Mouse (Mus musculus): ENCODE data around the gene Kdm1a. TPM values are rescaled to one million over a fixed set of nuclear protein-coding genes. Genes with fewer than 3 reads are reported as not detected.

Kdm1a gene
- polyA plus RNA-seq, 1 experiment from 2014 or later, result 58.8 TPM

DNA sequence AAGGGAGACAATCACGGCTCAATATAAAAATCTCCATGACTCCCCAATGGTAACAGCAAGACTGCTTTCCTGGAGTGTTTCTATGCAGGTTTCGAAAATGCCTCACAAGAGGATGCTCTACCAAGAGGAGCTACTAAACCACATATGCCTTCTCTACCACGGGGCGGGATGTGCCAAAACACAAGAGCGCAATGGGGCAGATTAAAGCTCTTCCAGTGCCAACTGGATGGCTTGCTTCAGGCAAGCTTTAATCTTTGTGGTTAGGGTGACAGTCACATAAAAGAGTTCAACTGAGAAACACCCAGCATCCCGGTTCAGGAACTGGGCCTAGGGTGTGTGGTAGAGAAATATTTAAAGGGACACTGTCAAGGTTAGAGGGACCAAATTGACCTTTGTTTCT lies 39.8 kb downstream of the Kdm1a start:
- DNase-seq (no peak), ATAC-seq (ENCODE audit: insufficient read depth) (no peak)
- 84% methylated on average over 6 of the region's 6 CpGs for WGBS
- Histone ChIP-seq H3K4me3 (ENCODE audit: low read depth, low read length) (no peak overlapping the region), H3K27me3 (ENCODE audit: insufficient read depth, low read length) (no peaks in the 10 kb centered on the region), H3K27ac (ENCODE audit: low read depth) (no peak overlapping the region), H3K4me1 (ENCODE audit: insufficient read depth) (no peaks in the 10 kb centered on the region), H3K9me3 (ENCODE audit: low read depth, low read length) (no peaks in the 10 kb centered on the region), H3K4me2 (no peak overlapping the region), H3K36me3 (ENCODE audit: insufficient read depth) (peaks cover 84% of the 10 kb centered on the region), H3K9ac (no peak overlapping the region)
- TF ChIP-seq CTCF (IDR thresholded peaks at IDR 0.05; ENCODE audit: low read depth), result no peak

- no peaks in the 10 kb centered on the region for H3K27me3 ChIP-seq (ENCODE audit: insufficient read depth, low read length)
- WGBS, result 67% methylated on average over 8 of the region's 8 CpGs
- no peak overlapping the region for H3K4me3 ChIP-seq (ENCODE audit: low read depth, low read length)
- H3K4me1 ChIP-seq (ENCODE audit: insufficient read depth), result no peaks in the 10 kb centered on the region
- TF ChIP-seq CTCF (IDR thresholded peaks at IDR 0.05; ENCODE audit: low read depth), result no peak
- no peaks in the 10 kb centered on the region for H3K9me3 ChIP-seq (ENCODE audit: low read depth, low read length)
- ATAC-seq (ENCODE audit: insufficient read depth), result no peak
- peaks cover 85% of the 10 kb centered on the region for H3K36me3 ChIP-seq (ENCODE audit: insufficient read depth)
- no peak overlapping the region for H3K4me2 ChIP-seq
- no peak overlapping the region for H3K9ac ChIP-seq
- 0 out of 2 replicates have a peak overlapping the region, but pooled peaks have one; percentile 38 for H3K27ac ChIP-seq (ENCODE audit: low read depth)
- DNase-seq, result peak; percentile 80
Measured at GRCm38 (mm10) chr4:136560270-136560991, 42.1 kb downstream of the Kdm1a start.

GRCm38 (mm10) chr4:136559690-136560089 lies 42.8 kb downstream of the Kdm1a start:
- Histone ChIP-seq H3K9me3 (ENCODE audit: low read depth, low read length) (no peaks in the 10 kb centered on the region), H3K4me2 (no peak overlapping the region), H3K4me1 (ENCODE audit: insufficient read depth) (no peaks in the 10 kb centered on the region), H3K4me3 (ENCODE audit: low read depth, low read length) (no peak overlapping the region), H3K9ac (no peak overlapping the region), H3K27ac (ENCODE audit: low read depth) (no peak overlapping the region), H3K36me3 (ENCODE audit: insufficient read depth) (peaks cover 84% of the 10 kb centered on the region), H3K27me3 (ENCODE audit: insufficient read depth, low read length) (no peaks in the 10 kb centered on the region)
- DNase-seq (no peak), ATAC-seq (ENCODE audit: insufficient read depth) (no peak)
- TF ChIP-seq CTCF (IDR thresholded peaks at IDR 0.05; ENCODE audit: low read depth), result no peak
- WGBS, result 80% methylated on average over 2 of the region's 2 CpGs

DNA sequence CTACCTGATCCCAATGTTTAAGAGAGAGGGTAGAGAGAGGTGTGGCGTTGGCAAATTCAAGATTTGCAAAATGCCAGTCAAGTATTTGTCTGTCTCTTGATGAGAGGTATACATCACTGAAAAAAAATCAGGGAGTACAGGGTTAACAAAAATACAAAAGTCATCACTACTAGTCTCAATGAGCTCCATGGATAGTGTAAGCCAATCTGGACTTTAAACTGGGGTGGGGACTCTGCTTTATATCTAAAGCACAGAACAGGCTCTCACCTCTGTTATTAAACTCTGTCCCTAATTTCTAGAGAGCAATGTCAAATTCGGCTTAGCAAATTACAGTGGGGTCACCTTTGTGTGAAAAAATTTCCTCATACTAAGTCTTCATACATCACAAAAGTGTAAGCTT lies 44.9 kb downstream of the Kdm1a start:
- Histone ChIP-seq H3K36me3 (ENCODE audit: insufficient read depth) (peaks cover 86% of the 10 kb centered on the region), H3K4me1 (ENCODE audit: insufficient read depth) (no peaks in the 10 kb centered on the region), H3K4me2 (no peak overlapping the region), H3K9ac (no peak overlapping the region), H3K9me3 (ENCODE audit: low read depth, low read length) (no peaks in the 10 kb centered on the region), H3K27ac (ENCODE audit: low read depth) (no peak overlapping the region), H3K4me3 (ENCODE audit: low read depth, low read length) (no peak overlapping the region), H3K27me3 (ENCODE audit: insufficient read depth, low read length) (no peaks in the 10 kb centered on the region)
- no peak for TF ChIP-seq CTCF (IDR thresholded peaks at IDR 0.05; ENCODE audit: low read depth)
- 80% methylated on average over 2 of the region's 2 CpGs for WGBS
- DNase-seq (no peak), ATAC-seq (ENCODE audit: insufficient read depth) (no peak)

- Histone ChIP-seq H3K4me3 (ENCODE audit: low read depth, low read length) (no peak overlapping the region), H3K4me2 (no peak overlapping the region), H3K9me3 (ENCODE audit: low read depth, low read length) (no peaks in the 10 kb centered on the region), H3K9ac (no peak overlapping the region), H3K36me3 (ENCODE audit: insufficient read depth) (peaks cover 96% of the 10 kb centered on the region), H3K4me1 (ENCODE audit: insufficient read depth) (no peaks in the 10 kb centered on the region), H3K27me3 (ENCODE audit: insufficient read depth, low read length) (no peaks in the 10 kb centered on the region), H3K27ac (ENCODE audit: low read depth) (no peak overlapping the region)
- no peak for TF ChIP-seq CTCF (IDR thresholded peaks at IDR 0.05; ENCODE audit: low read depth)
- ATAC-seq (ENCODE audit: insufficient read depth) (no peak), DNase-seq (no peak)
- 71% methylated on average over 1 of the region's 1 CpGs for WGBS
Measured at GRCm38 (mm10) chr4:136553108-136553507, 49.4 kb downstream of the Kdm1a start.

GRCm38 (mm10) chr4:136548381-136548801 lies 54.1 kb downstream of the Kdm1a start:
- peaks cover 99% of the 10 kb centered on the region for H3K36me3 ChIP-seq (ENCODE audit: insufficient read depth)
- no peak overlapping the region for H3K4me3 ChIP-seq (ENCODE audit: low read depth, low read length)
- H3K27me3 ChIP-seq (ENCODE audit: insufficient read depth, low read length), result no peaks in the 10 kb centered on the region
- no peak for TF ChIP-seq CTCF (IDR thresholded peaks at IDR 0.05; ENCODE audit: low read depth)
- no peaks in the 10 kb centered on the region for H3K4me1 ChIP-seq (ENCODE audit: insufficient read depth)
- ATAC-seq (ENCODE audit: insufficient read depth) (no peak), DNase-seq (peak; percentile 36)
- H3K9me3 ChIP-seq (ENCODE audit: low read depth, low read length), result no peaks in the 10 kb centered on the region
- no peak overlapping the region for H3K9ac ChIP-seq
- WGBS, result 85% methylated on average over 1 of the region's 1 CpGs
- no peak overlapping the region for H3K27ac ChIP-seq (ENCODE audit: low read depth)
- no peak overlapping the region for H3K4me2 ChIP-seq

- Histone ChIP-seq H3K9ac (no peak overlapping the region), H3K4me3 (ENCODE audit: low read depth, low read length) (no peak overlapping the region), H3K27me3 (ENCODE audit: insufficient read depth, low read length) (no peaks in the 10 kb centered on the region), H3K4me2 (no peak overlapping the region), H3K27ac (ENCODE audit: low read depth) (no peak overlapping the region), H3K9me3 (ENCODE audit: low read depth, low read length) (no peaks in the 10 kb centered on the region), H3K36me3 (ENCODE audit: insufficient read depth) (peaks cover 99% of the 10 kb centered on the region), H3K4me1 (ENCODE audit: insufficient read depth) (no peaks in the 10 kb centered on the region)
- 84% methylated on average over 1 of the region's 1 CpGs for WGBS
- ATAC-seq (ENCODE audit: insufficient read depth) (no peak), DNase-seq (no peak)
- no peak for TF ChIP-seq CTCF (IDR thresholded peaks at IDR 0.05; ENCODE audit: low read depth)
Measured at GRCm38 (mm10) chr4:136547721-136548120, 54.8 kb downstream of the Kdm1a start.
